Mouse (Mus musculus) bone marrow, adult 2 months (tissue): ENCODE results near the gene Magi2. TPM values are rescaled to one million over a fixed set of nuclear protein-coding genes. Genes with fewer than 3 reads are reported as not detected.

Source experiments
- H3K27ac ChIP-seq: fragments of 200-500 bp; 2 replicates; pipeline ENCODE4 v1.5.1; 2012; ENCODE audit warnings: low read depth, mild to moderate bottlenecking, control low read depth, inconsistent platforms, low read length; ENCODE audit not compliant: control insufficient read depth, poor library complexity, insufficient read depth
- H3K4me1 ChIP-seq: fragments of 200-500 bp; 2 replicates; pipeline ENCODE4 v1.6.1; 2011; ENCODE audit warnings: low read length; ENCODE audit not compliant: control insufficient read depth, insufficient read depth
- H3K4me3 ChIP-seq: fragments of 200-500 bp; replicated peaks from 2 replicates; pipeline ENCODE3; 2011; ENCODE audit warnings: mild to moderate bottlenecking, low read depth, low read length, control low read depth; ENCODE audit not compliant: control insufficient read depth
- CTCF ChIP-seq: fragments of 200-500 bp; IDR thresholded peaks from 2 replicates; pipeline ENCODE4 v1.5.1; 2011; ENCODE audit warnings: low read length, control low read depth; ENCODE audit not compliant: control insufficient read depth, insufficient read depth
- POLR2A ChIP-seq: fragments of 200-500 bp; IDR thresholded peaks from 2 replicates; pipeline ENCODE4 v1.6.1; 2011; ENCODE audit warnings: low read depth, mild to moderate bottlenecking, control low read depth, low read length, borderline replicate concordance; ENCODE audit not compliant: control insufficient read depth
- WGBS: fragments of 180-500 bp; shearing (Covaris S2); methylation state at CpG from one replicate; pipeline ENCODE4 v1.1.7; 2018; 5-methylcytosine and 5-hydroxymethylcytosine counted together
- polyA plus RNA-seq: library from polyadenylated mRNA; stranded (reverse); fragments of >200 nt; gene quantifications from 2 replicates; pipeline ENCODE4 v1.2.4, GENCODE M21; 2011; ENCODE audit warnings: low replicate concordance; ENCODE audit not compliant: missing spikeins, insufficient read depth, insufficient read length

The Magi2 gene
- polyA plus RNA-seq, 1 experiment: 0.47 TPM

DNA sequence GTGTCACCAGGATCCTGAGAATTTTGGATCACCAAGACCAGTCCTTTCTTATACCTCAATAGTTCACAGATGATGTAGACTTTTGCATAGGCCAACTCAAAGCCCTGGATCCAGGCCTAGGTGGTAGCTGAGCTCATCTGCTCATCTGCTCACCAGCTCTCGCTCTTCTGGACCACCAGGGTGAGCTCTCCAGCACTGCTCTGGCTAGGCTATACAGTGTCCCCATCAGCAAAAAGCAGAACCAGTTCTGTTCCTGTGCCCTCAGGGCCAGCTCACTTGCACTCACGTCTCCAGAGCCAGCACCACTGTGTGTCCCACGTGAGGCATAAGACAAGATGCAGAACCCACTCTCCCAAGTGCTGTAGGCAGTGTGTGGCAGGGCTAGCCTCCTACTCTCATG lies 747.0 kb downstream of the Magi2 start:
- no peaks in the 10 kb centered on the region for H3K4me1 ChIP-seq
- H3K27ac ChIP-seq: no peak overlapping the region
- 68% methylated on average over 3 of the region's 3 CpGs for WGBS
- no peak overlapping the region for H3K4me3 ChIP-seq
- TF ChIP-seq CTCF (no peak), POLR2A (no peak)

DNA sequence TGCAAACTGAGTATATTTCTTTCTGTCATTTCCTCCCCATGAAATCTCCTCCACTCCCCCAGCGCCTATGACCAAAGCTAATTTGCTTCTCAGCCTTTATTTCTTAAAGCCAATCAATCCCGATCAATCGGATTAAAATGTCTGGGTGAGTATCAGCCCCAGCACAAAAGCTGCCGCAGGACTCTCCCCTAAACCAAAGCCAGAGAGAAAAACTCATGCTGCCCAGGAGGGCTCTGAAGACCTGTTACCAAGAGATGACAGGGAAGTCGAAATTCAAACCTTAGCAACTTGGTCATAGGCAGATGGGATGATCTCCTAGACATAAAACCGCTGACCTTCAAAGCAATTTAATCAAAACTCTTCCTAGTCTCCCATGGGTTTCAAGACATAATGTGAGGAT lies 754.7 kb downstream of the Magi2 start:
- WGBS: 80% methylated on average over 6 of the region's 6 CpGs
- no peak for TF ChIP-seq CTCF
- no peak for TF ChIP-seq POLR2A
- H3K27ac ChIP-seq: no peak overlapping the region

DNA sequence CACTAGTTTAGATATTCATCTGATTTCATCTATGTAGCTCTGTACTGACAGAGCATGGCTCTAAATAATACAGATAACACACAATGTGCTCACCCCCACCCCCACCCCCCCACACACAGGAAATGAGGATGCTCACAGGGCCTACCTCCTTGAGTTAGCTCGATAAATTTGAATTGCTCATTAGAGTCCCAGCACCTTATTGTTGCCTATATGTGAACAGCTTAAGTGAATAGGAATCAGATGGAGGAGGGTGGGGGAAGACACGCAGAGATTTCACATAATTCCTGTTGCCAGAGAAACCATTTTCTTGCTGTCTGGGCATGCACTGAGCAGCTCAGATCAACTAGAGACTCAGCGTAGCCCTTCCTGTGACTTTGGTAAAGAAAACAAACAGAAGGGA lies 755.2 kb downstream of the Magi2 start:
- no peak overlapping the region for H3K4me3 ChIP-seq
- 77% methylated on average over 3 of the region's 3 CpGs for WGBS
- no peak for TF ChIP-seq CTCF
- no peak for TF ChIP-seq POLR2A
- H3K4me1 ChIP-seq: no peaks in the 10 kb centered on the region
- H3K27ac ChIP-seq: no peak overlapping the region

More for the DNA sequence above, 754.7 kb downstream of the Magi2 start:
- Histone ChIP-seq H3K4me3 (no peak overlapping the region), H3K4me1 (no peaks in the 10 kb centered on the region)

DNA sequence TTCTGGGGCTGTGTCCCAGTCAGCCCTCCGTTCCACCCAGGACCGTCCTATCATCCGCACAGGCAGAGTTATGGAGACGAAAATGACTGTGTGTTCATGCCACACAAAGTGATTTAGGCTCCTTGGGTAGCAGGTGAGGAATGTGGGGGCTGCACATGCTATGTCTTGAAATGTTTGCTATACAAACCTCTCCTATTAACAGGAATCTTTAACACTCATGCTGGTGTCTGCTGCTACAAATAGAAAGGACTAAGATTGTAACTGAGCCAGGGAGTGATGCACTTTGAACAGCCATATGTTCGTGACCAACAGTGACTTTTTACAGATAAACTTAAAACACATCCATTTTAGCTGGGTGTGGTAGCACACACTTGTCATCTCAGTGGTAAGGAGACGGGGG lies 772.6 kb downstream of the Magi2 start:
- 76% methylated on average over 6 of the region's 6 CpGs for WGBS
- H3K27ac ChIP-seq: no peak overlapping the region
- H3K4me1 ChIP-seq: no peaks in the 10 kb centered on the region
- H3K4me3 ChIP-seq: no peak overlapping the region
- TF ChIP-seq CTCF: no peak
- TF ChIP-seq POLR2A: no peak

DNA sequence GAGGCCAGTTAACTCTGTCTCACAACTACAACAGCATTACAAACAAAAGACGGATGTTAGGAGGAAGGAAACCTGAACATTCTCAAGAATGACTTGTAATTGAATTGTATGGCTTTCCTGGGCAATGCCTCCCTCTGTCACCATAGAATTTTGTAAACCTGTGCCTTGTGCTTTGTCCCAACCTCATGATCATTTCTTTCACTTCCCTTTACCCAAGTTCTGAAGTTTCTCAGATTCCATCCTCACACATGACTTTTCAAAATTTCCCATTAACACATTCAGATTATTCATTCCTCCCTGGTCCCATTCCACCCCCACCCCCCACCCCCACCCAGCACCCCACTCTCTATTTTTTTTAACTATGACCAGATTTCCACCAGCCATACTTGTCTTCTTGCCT lies 773.1 kb downstream of the Magi2 start:
- Histone ChIP-seq H3K4me3 (no peak overlapping the region), H3K4me1 (no peaks in the 10 kb centered on the region), H3K27ac (no peak overlapping the region)
- TF ChIP-seq CTCF: no peak
- TF ChIP-seq POLR2A: no peak
- 56% methylated on average over 1 of the region's 1 CpGs for WGBS

DNA sequence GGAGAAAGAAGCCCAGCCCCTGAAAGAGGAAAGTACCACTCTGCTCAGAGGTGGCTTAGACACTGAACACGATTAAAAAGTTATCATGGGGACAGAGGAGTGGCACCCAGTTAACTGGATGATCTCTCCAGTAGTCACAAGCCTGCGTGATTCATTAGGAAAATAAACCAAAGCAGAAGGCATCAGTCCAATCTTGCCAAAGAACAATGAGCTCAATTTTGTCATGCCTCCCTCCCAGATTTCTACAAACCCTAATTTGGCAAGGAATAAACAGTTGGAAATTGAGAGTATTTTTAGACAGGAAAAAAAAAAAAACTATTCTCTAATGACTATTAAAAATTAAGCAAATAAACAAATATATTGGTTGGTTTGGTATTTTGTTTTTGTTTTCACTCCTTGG lies 779.8 kb downstream of the Magi2 start:
- no peaks in the 10 kb centered on the region for H3K4me1 ChIP-seq
- H3K4me3 ChIP-seq: no peak overlapping the region
- no peak for TF ChIP-seq CTCF
- TF ChIP-seq POLR2A: no peak
- no peak overlapping the region for H3K27ac ChIP-seq
- WGBS: 65% methylated on average over 2 of the region's 2 CpGs

DNA sequence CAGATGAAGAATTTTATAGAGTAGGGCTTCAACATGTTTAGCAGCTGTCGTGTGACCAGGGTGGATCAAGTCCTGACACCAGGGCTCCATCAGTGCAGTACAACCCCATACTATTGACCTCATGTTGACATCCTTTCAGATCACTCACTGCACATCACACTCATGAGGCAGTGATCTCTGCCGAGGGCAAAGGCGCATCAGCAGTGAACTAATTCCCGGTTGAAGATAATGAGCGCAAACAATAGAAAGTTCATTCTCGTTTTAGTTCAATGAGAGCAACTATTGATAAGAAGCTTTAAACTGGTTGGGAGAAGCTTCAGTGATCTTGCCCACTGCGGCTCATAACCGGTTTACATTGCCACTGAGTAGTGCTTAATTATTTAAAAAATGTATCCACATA lies 780.4 kb downstream of the Magi2 start:
- 87% methylated on average over 8 of the region's 8 CpGs for WGBS
- no peak overlapping the region for H3K4me3 ChIP-seq
- TF ChIP-seq CTCF (no peak), POLR2A (no peak)
- no peaks in the 10 kb centered on the region for H3K4me1 ChIP-seq
- no peak overlapping the region for H3K27ac ChIP-seq

DNA sequence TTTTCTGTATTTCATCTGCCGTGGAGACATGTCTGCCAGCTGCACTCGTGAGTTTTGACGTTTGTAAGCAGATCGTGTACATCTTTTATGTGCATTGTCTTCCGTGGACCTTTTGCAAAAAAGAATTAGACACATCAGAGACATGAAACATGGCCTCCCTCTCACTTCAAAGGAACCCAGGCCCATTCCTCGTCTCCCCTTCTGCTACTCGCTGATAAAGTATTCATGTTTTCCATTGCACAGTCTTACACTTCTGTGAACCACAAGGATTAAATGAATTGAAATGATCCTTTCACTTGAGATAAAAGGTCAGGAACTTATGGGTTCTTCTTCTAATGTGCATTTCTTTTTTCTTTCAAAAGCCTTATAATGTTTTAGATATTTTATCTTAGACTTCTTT lies 783.4 kb downstream of the Magi2 start:
- TF ChIP-seq CTCF (no peak), POLR2A (no peak)
- 80% methylated on average over 7 of the region's 7 CpGs for WGBS
- H3K4me1 ChIP-seq: no peaks in the 10 kb centered on the region
- no peak overlapping the region for H3K27ac ChIP-seq
- H3K4me3 ChIP-seq: no peak overlapping the region

DNA sequence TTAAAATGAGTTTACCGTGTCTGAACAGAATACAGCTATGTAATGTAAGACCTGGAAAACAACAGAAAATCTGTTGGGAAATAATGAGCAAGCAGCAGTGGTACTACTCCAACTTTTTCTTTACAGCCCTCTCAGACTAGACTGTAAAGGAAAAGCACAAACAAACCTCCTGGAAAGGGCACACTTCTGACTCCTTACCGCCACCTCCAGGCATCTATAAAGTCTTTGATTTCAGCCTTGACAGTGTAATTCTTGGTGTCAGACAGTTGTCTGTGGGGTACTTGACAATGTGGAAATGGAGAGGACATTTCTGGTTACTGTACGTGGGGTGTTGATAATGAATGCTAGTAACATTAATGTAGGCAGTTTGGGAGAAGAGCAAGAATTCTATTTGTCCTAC lies 791.2 kb downstream of the Magi2 start:
- TF ChIP-seq CTCF (no peak), POLR2A (no peak)
- no peak overlapping the region for H3K27ac ChIP-seq
- no peak overlapping the region for H3K4me3 ChIP-seq
- H3K4me1 ChIP-seq: no peaks in the 10 kb centered on the region
- WGBS: 77% methylated on average over 3 of the region's 3 CpGs
